Mouse (Mus musculus): ENCODE measurements around the gene 5330417H12Rik.

Gene 5330417H12Rik

DNA sequence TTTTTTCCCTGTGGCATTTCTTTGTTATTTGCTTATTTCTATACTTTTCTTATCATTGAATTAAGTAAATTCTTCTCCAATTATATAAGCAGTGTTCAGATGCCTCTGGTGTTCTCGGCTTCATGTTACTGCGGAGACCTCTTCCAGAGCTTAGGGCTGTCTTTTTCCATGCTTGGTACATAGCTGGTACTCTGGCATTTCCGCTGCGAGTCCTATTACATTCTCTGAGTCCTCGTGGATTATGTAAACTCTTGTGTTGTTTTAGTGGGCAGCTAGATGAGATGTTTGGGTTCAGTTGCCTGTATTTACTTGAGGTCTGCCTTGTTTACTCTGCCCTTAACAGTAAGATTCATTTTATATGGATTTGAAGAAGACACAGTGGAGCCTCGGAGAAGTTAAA is 820 bp upstream of the 5330417H12Rik start:
- DNase-seq (ENCODE audit: low spot score in 2 of 2): no peak

DNA sequence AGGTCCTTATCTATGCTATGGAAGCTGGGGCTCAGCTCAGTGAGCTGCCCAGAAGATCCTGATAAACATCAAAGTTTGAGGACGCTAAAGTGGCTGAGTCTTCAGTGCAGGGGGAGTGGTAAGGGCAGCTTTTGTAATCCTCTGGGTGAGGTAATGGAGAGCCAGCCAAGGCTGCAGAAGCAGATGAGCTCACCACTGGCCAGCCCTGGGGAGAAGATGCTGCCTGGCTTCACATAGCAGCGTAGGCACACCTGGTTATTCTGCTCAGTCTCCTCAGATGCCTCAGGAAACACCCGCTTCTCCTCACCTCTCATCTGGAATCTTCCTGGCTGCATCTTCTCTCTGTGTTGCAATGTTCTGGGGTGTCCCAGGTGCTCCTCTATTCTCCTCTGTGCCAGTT is 529 bp downstream of the 5330417H12Rik start:
- DNase-seq (ENCODE audit: low spot score in 2 of 2): no peak

DNA sequence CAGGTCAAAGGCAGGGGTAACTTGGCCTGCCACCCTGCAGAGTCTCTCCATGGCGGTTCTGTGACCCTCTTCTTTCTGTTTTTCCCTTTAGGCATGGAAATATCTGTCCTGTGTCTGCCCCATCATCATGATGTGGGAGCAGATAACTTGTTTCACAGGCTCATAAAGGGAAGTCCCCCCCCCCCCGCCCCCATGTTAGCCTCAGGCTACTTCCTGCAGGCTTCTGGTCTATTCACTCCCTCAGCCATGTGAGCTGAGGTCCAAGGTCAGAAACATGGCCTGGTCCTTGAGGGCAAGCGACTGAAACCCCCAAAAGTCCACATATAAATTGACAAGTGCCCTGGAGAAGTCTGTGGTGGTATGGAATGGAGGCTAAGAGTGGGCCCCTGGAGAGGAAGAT is 4.8 kb downstream of the 5330417H12Rik start:
- no peak for DNase-seq (ENCODE audit: low spot score in 2 of 2)

DNA sequence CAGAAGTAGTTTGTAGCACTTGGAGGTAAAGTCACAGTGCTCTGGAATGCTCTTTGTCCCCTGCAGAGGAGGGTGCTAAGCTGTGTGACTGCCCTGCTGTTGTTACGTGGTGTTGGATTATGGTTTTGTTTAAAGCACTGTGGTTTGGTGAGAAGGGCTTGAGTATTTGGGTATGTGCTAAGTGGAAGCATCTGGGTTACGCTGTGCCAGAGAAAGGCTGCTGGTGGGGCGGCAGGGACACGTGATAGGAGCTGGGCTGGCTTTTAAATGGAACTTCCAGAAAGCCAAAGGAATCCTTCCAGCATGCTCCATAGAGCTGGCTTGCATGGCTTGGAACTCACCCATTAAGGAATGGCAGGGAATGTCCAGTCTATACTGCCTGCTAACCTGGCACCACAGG is 5.7 kb downstream of the 5330417H12Rik start:
- DNase-seq (ENCODE audit: low spot score in 2 of 2): no peak

DNA sequence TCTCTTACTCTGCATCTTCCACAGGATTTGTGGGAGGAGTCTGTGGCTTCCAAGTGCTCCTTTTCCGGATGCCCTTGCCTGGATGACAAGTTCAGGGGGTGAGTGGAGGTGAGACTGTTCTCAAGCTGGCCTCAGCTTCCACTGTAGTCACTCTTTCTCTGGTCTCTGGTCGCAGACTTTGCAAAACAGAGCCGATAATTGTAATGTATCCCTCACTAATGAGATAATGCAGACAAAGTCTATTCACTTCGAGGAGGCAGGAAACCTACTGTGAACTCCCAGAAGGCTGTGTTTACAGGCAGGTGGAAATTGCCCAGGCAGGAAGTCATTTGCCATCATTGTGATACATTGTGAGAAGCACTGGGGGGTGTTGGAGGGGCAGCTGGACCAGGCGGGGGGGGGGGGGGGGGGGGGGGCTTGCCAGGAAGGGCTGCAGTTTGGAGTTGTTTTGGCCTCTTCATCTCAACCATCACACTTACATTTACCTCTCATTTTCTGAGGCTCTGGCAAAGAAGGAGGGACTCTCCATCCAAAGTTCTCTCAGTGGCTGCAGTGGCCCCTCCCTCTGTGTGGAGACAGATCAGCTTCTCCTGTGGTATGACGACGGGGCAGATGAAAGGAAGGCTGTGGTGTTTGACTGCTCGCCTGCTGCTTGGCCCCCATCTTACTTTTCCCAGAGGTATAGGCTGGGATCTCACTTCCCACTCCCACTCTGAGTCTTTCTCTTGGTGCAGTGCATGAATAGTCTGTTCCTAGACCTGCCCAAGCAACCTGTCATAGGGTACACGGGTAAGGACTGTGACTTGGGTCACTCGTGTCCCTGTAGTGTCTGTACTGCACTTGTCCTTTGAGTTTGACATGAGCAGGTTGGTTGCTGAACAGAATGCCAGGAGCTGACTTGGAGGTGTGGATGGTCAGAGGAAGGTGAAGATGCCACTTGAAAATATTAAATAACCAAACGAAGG is 6.7 kb downstream of the 5330417H12Rik start:
- DNase-seq (ENCODE audit: low spot score in 2 of 2): no peak

DNA sequence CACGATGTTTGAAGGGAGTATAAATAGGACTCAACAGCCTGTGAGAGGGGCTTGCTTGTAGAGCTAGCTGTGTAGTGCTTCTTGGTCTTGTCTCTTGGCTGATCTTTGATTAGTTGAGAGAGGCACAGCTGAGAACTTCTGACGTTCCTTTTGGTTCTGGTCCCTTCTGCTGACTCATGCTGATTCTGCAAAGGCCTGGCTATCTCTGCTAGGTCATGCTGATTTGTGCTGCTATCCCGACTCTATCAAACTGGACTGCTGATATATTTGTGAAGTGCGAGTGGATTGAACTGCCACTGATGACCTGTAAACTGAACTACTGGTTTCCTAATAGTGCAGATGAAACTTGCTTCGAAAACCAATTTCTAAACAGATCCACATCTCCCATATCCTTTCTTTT is 14.1 kb downstream of the 5330417H12Rik start:
- no peak for DNase-seq (ENCODE audit: low spot score in 2 of 2)

DNA sequence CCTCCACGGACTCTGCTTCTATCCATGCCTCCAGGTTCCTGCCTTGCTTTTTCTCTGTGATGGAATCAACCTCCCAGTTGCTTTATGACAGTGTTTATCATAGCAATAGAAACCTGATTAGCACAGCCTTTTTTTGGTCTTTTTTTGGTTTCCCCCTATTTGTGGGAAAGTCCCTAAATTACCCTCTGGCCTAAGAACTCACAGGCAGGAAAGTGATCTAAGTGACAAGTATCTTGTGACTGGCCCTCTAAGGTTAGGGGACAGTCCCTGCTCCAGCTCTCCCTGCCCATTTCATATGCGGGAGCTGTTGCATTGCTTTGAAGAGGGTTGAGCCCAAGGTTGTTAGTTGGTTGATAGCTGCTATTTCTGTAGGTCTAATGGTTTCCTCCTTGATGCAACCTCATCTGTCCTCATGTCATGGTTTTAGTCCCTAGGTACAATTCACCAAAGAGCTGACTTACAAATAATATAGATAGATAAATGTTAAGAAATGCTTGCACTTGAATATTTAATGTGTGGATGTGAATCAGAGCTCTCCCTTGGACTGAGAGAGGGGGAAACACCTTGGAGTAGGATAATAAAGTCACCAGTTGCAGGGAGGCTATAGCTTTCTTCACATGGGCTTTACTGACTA is 15.2 kb downstream of the 5330417H12Rik start:
- DNase-seq (ENCODE audit: low spot score in 2 of 2): no peak

DNA sequence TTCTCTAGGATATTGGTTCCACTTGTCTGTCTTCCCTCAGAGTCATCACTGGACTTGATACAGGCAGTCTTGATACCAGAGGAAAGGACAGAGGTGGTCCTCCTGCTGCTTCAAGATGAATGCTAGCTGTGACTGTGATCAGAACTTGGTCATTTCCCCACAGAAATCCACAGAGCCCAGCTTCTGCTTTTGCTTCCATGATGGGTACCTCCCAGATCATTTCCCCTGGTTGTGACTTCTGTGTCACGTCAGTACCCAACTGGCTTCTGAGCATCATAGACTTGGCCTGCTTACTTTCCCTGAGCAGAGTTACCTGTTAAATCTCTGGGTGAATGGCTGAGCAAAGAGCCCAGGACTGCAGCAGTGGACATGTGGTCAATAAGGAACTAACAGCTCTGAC is 17.2 kb downstream of the 5330417H12Rik start:
- no peak for DNase-seq (ENCODE audit: low spot score in 2 of 2)

DNA sequence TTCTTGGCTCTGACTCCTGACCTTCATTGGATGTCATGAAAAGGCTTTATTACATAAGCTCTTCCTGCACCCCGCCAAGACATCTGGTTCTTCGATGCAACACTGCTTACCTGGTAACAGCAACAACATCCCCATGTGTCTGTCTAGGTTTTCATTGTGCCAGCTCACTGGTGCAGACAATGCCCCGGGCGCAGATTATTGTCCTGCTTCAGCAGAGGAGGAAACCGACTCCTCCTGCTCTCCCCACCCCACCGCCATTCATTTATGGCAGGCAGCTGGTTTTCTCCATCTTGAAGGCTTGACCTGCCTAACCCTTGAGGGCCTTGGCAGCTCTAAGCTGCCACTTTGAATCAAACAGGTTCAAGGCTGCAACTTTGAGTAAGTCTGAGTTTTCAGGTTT is 22.0 kb downstream of the 5330417H12Rik start:
- no peak for DNase-seq (ENCODE audit: low spot score in 2 of 2)

DNA sequence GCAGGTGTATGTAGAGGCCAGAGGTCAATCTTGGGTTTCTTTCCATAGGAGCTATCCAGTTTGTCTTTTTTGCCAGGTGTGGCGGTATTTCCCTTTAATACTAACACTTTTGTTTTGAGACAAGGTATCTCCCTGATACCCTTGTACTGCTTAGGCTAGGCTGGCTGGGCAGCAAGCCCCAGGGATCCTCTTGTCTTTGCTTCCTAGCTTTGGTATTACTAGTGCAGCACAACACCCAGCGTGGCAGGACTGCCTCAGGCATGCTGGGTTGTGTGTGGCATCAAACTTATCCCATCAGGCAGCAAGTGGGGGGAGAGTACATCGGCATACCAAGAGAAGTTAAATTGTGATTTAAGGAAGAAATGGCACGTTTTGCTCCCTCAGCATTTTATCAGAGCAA is 22.5 kb downstream of the 5330417H12Rik start:
- no peak for DNase-seq (ENCODE audit: low spot score in 2 of 2)

DNA sequence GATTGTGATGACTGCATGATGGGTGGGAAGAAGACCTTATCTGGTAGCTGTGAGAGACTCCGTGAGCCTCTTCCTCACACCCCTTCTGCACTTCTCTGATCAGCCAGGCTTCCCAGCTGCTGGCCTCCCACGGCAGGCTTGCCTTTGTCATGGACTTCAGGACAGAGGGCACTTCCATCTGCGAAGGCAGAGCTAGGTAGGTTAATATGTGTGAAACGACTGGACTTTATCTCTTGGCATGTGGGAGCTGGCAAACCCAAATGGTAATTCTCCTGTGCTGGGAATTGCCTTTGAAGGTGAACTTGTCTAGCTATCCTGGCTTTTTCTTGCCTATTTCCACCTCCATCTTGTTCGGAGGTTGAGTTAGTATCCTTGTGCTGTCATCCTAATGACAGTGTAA is 24.3 kb downstream of the 5330417H12Rik start:
- no peak for DNase-seq (ENCODE audit: low spot score in 2 of 2)

DNA sequence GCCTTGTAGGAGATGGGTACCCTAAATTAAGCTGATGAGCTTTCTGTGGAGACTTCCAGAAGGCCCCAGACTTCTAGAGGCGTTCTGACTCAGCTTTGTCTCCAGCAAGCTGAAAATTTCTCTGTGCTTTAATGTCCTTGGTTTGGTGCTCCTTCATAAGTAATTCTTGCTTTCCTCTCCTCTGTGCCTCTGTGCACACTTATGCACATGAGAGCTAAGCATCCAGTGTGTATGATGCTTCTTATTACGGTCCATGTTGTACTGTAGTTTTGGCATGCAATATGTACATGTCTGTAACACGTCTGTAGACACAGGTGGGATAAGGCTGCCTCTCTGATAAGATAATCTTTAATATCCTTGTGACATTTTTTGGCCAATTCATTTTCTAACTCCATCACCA is 27.0 kb downstream of the 5330417H12Rik start:
- no peak for DNase-seq (ENCODE audit: low spot score in 2 of 2)

DNA sequence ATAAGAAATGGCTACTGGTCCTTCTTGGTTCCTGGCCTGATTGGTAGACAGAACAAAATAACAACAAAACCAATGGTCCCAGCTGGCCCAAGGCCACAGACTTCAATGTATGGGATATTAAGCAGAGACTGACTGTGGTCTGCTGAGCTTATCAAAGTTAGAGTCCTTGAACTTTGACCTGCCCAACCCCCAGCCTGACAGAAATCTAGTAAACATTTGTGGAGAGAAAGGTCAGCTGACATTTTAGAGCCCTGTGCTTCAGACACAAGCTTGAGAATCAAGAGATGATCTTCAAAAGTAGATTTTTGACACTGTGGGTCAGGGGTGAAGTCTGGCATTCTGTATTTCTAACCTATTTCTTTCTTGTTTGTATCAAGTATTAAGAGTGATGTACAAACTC is 28.2 kb downstream of the 5330417H12Rik start:
- no peak for DNase-seq (ENCODE audit: low spot score in 2 of 2)

DNA sequence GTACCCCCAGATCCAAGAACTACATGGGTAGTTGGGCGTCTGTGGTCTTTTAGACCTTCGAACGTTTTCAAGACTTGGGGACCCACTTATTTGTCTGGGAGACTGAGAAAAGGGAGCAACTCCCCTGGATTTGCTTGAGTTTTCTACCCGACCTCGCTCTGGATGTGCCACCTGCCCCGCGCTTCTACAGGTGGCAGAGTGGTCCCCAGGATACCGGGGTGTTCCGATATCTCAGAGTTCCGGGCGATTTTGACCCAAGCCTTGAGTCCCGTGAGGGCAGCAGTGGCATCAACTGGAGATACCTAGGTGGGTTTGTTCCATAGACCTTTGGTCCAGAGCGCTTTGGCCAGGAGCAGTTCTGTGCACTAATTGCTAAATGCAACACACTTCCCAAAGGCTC is 29.5 kb downstream of the 5330417H12Rik start:
- DNase-seq (ENCODE audit: low spot score in 2 of 2): no peak

DNA sequence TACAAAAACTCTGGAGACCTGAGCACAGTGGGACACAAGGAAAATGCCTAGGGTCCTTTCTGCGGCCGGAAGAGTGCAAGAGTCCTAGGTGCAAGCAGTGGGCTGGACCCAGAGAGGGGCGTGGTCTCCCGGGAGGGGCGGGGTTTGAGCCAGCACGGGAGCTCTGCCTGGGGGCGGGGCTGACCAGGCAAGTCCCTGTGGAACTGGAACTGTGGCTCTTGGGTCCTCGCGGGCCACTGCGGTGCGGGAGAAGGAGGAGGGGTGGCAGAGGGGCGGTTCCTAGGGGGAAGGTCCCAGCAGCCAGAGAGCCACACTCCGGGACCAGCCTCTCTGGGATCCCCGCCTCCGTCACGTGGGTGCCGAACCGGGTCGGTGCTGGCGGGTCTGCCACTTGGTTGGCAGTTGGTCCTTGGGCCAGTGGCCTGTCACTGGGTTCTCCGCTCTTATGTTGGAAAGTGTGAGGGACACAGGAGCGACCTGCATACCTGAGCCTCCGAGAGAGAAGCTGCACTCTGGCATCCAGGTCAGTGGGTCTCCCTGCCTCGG is 30.0 kb downstream of the 5330417H12Rik start, which contains the start of gene Ppfibp2:
Gene Ppfibp2, plus strand, starts transcription at position 351 of the 546 bp plus-strand sequence.
- peak; percentile 59 to 63 for DNase-seq (ENCODE audit: low spot score in 2 of 2)

DNA sequence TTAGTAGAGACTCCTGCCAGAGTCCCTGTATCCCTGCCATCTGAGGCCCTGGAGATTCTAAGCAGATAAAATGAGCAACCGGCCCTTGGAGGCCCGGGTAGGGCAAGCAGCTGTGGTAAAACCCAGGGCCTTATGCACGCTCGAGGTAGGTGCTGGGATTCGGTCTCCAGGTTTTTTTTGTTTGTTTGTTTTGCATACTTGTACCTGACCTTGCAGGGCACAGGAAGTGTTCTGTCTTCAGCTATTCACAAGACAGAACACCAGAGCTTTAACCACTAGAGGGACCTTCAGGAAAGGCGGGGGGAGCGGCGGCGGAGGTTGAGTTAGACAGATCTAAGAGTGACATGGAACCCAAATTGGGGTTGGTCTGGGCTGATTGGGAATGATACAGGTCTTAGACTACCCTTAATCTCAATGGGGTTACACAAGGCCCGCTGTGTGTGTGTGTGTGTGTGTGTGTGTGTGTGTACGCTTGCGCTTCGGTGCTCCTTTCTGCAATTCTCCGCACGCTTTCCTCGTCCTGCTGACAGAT is 30.6 kb downstream of the 5330417H12Rik start:
- DNase-seq (ENCODE audit: low spot score in 2 of 2): peak; percentile 8 to 12

DNA sequence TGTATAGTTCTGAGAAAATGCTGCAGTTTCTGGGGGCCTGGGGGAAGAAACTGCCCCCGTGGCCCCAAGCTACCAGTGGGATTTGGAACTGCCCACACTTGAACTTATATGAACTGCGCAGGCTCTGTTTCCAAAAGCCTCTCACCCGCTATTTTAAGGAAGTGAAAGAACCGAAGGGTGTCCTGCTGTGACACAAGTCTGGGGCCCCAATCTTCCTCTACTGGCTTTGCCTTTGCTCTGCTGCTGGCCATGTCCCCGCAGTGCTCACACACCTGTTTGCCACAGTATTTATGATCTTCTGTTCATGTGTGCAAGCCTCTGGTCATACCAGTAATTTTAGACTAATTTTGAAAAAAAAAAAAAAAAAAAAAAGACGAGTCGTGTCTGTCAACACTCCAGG is 31.1 kb downstream of the 5330417H12Rik start:
- DNase-seq (ENCODE audit: low spot score in 2 of 2): no peak

DNA sequence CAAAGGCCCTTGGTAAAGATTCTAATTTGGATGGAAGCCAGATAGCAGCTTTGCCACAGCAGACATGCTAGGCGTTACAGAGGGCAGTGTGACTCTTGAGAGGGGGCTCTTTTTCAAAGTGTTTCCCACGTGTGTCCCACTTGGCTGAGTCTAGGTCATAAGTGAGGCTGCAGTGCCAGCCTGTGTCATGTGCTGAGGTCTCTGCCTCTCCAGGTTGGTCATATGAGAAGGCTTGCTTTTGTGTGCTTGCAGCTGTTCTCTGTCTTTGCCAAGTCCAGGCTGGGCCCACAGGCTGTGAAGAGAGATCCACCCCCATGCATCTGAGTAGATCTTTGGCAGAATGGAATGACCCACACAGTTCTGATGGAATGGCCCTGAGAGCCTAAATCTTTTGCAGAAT is 32.3 kb downstream of the 5330417H12Rik start:
- peak; percentile 10 to 23 for DNase-seq (ENCODE audit: low spot score in 2 of 2)

DNA sequence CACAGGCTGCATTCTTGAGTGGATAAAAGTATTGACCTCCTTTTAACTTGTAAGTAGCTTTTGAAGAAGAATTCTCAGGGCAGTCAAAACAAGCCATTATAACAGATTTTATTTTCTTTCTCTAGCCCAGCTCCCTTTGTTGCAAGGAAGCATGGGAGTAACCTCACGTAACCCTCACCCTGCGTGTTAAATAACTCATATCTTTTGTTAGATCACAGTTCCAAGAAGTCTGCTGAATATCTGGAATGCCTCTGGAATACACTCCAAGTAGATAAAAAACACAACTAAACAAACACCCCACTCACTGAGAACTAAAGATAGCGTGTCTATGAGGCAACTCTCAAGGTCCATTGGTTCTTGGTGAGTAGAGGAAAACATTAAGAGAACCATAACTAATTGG is 50.7 kb downstream of the 5330417H12Rik start:
- DNase-seq (ENCODE audit: low spot score in 2 of 2): no peak

Data from right cerebral cortex, postnatal 36 days (tissue).